Mouse (Mus musculus) layer of hippocampus, postnatal 14 days (tissue): ENCODE measurements around the gene Syt6. TPM values are rescaled to one million over a fixed set of nuclear protein-coding genes. Genes with fewer than 3 reads are reported as not detected.

Experiments
- DNase-seq, 2 experiments: peaks; one replicate each; pipeline ENCODE4 v3.0.0; 2021 to 2022; ENCODE audit warnings: low spot score in 2 of 2, mixed read lengths in 1 of 2
- total RNA-seq, 2 experiments: library from RNA; stranded (reverse); gene quantifications; 2 replicates each; pipeline ENCODE4 v1.2.3; 2021

Gene Syt6
- total RNA-seq, 2 experiments from 2014 or later = 8.3 to 8.8 TPM

DNA sequence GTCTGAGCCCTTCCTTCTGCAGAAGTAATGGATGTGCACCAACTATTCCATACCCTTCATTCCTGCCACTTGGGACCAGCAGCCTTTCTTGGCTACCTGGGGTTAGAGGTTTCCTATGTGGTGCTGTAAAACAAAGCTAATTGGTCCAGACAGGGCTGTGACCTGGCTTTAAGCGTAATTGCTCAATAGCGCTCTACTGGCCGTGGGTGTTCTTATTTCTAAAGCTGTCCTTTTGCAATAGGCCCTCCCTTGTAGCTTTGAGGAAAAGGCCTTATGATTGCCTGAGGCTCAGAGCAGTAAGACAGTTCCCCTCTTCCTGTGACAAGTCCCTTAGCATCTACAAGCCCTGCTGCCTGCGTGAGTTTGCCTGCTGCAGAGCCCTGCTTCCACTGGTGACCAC is 22.6 kb downstream of the Syt6 start:
- DNase-seq = no peak

DNA sequence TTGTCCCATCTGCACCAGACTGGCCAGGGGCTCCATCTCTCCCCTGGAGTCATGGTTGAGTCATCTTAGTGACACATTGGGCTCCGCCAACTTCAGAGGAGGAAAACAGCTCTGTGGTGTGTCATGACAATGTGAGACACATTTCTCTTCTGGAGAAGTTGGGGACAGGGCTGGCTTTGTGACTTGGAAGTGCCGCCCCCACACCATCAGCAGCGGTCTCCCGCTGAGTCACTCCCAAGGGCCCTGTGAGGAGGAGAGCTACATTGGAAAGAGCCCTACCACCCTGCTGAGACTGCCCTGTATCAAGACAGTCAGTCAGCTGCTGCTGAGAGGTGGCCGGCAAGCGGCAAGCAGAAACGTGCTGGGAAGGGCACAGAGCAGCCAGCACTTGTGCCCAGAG is 26.0 kb downstream of the Syt6 start:
- no peak for DNase-seq

DNA sequence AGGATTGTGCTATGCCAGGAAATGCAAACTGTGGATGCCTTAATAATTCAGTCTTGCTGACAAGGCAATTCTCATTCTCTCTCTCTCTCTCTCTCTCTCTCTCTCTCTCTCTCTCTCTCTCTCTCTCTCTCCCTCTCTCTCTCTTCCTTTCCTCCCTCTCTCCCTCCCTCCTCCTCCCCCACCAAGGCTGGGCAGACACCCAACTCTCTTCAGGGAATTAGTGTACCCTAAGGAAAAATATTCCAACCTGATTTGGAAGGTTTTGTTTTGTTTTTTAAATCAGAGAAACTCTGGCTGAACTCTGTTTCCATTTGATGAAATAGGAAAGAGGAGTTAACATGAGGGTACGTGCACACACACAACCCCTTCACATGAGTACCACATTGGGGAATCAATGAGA is 26.5 kb downstream of the Syt6 start:
- no peak for DNase-seq

DNA sequence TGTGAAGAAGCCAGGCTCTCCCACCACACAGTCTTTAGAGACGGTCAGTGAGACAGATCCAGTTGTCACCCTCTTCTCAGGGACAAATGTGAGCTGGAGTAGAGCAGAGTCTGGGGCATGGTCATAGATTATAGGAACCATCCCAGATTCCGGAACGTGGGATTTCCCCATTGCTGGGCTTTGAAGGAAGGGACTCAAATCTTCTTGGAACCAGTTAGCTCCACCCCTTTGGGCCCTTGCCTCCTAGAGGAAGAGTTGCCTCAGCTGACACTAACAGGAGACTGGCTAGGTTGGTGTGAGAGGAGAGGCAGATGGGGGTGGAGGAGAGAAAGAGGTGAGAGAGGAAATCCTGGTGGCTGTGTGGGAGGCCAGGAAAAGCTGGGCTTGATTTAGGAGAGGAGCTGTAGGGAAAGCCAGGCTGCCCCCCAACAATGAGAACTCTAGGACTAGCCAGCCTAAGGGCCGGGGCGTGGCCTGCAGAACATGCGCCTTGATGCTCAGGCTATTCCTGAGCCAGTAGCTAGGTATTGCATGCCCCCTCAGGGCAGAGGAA is 31.1 kb downstream of the Syt6 start:
- no peak for DNase-seq

DNA sequence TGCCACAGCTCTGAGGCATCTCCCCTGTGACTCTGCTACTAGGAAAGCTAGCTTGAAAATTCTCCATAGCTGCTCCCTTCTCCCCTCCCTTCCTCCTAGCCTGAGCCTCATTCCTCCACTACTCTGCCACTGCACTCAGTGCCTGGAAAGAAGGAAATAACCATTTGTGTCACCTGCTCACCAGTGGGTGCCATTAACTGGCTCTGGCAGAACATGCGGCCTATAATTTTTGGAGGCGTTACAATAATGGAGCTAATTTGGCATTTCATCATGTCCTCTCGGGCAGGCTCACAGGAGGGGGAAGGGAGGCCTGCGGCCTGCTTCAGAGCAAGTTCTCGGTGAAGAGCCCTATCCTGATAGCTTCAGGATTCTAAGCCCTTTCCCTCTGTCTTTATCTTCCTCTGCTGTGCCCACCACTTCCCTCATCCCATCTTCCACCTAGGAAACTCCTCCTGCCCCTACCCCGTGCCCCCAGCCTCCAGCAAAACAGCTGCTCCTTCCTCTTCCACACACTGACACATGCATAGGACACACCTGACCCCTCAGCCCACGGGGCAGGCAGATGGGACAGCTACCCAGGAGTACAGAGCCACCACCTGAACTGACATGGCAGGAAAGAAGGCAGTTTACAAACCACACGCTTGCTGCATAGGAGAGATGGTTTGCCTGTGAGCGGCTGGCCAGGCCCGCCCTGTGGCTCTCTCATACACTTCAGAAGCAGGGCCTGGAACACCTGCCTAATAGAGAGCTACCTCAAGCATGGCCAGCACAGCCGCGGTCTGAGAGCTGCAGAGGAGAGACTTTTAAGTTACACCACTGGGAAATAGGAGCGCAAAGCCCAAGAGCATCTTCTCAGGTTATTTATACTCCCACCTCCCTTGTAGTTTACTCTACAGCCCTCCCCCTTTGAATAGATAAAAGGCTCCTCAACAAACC is 31.9 kb downstream of the Syt6 start:
- DNase-seq = peak in 1 of 2 experiments; percentile 31

DNA sequence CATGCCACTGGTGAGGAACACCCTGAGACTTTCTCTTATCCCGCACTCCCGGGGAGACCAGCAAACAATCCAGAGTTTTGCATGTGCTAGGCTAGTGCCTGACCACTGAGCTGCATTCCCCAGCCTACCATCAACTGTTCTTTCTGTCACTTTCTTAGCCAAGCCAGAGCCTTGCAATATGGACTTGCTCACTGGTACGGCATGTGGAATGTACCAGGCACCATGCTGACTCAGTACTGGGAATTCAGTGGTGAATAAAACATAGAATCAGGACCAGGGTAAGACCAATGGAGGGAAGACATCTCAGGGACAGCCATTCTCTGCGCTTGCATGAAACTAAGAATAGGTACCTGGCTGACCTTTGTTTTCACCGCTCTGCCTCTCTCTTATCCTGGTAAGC is 35.2 kb downstream of the Syt6 start:
- no peak for DNase-seq

DNA sequence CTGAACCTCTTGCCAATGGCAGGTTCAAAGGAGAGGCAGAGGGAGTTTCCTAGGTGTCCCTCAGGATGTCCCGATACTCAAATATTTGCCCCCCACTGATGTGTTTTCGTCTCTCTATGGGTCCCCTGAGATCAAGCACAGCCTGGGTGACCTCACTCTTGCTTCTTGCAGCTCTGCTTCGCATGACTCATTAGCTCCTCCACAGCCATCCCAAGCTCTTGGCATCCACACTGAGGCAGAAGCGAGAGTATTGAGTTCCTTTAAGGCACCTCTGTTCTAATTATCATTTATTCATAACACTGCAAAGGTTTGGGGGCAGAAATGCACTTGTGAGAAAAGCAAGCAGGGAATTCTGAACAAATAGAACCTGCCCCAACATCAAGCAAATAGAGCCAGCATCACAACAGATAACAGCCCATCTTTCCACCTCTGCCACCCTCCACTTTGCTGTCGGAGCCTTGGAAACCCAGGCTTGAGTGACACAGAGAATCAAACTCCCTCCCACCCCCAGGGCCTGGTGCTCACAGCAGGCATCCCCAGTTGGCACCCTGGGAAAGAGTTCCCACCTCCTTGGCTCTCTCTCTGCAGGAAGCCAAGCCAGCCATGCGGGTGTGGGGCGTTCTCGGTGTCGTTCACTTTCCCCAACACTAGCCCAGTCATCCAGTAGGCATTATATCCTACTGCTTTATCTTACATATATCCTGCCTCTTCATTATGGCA is 37.8 kb downstream of the Syt6 start:
- DNase-seq = peak; percentile 36 to 61

DNA sequence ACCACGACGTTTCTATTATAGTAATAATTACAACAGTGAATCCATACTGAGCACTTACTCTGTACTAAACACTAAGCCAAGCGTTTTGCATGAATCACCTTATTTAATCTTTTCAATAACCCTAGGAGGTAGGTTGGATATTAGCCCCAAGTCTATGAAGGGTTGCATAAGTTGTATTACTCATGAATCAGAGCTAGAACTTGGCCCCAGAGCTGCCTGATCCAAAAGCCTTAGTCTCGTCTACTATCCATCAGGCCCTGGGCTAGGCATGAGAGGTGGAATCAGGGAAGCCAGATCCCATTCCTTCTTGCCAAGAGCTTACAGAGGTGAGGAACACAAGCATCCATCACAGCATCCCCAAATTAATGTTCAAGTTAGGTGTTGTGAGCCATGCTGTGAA is 40.6 kb downstream of the Syt6 start:
- no peak for DNase-seq

DNA sequence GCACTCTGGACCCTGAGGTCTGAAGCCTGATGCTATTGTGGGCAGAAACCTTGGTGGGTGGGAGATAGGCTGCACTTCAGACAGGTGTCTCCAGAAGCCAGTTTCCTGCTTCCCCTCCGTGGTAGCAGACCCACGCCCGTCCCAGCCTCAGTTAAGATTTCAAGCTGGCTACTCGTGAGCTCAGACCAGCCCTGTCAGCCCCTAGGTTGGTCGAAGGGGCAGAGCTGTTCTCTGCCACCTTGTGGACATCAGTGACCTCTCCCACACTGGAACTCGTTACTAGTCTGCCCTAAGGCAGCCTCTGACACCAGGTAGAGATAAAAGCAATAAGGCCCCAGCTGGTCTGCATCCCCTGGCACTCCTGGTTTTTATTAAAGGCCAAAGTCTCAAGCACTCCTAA is 42.0 kb downstream of the Syt6 start:
- no peak for DNase-seq

DNA sequence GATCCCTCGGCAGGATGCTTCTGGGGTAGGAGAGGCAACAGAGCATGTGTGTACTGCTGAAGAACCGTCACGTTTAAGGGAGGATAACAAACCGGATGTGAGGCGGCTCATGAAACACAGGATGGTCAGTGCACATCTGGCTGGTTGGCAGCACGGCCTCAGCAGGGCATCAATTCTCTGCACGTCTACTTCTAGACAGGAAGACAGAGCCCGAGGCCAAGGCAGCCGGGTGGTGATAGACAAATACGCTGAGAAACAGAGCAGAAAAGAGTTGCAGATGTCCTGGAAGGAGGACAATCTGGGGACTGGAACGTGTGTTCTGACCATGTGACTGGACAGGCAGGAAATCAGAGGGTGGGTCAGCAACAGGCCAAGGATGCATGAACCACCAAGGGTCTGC is 45.1 kb downstream of the Syt6 start:
- DNase-seq = no peak

DNA sequence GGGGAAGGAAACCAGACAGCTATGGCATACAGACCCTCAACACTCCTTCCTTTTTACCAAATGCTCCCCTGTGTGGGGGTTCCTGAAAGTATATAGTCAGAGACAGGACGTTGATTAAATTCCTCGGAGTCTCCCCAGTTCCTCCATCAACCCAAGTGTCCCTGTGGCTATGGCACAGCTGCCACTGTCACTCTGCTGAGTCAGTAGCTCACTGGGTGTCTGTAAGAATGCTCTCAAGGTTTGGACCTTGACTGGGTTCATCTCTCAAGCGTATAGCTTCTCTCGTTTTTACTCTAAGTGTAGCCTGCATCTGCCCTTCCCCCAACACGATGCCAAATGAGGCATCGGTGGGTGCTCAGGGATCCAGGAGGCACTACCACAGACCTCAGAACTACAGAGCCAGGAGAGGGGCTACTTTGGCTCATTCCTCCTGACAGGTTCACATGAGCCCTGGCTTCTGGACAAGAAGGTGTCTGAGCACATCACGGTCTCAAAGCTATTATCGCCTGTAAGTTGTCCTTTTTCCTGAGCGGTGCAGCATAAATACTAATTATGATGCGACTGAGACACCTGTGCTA is 49.0 kb downstream of the Syt6 start:
- DNase-seq = no peak

DNA sequence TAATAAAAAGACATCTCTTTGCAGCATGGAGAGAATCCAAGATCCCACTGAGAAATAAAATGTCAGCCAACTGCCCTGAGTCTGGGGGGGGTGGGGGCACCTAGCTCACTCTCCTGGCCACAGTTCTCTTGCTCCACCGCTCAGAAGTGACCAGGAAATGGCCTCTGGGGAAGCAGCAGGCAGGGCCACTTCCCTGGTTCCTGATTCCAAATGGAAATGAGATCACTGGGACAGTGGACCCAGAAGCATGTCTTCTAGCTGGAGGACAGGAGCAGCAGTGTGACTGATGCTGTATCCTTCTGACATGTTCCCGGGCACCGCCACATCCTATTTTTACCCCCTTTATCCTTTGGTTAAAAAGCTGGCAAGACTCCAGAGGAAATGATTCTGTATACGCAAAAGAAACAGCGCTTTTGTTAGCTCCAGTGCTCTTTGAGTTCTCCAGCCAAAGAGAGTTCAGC is 49.6 kb downstream of the Syt6 start:
- no peak for DNase-seq

DNA sequence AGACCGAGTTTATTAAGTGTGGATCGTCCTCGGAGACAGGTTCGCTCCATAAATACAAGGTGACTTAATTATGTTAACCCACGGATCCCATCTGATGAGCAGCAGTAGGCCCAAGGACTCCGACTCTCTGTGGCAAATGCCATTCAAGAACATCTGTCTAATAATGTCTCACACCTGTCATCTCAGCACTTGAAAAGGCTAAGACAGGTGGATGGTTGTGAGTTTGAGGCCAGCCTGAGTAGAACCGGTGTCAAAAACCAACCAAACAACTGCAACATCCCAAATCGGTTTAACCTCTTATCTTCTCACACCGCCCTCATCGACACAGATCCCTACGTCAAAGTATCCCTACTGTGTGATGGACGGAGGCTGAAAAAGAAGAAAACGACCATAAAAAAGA is 50.1 kb downstream of the Syt6 start:
- DNase-seq = no peak

DNA sequence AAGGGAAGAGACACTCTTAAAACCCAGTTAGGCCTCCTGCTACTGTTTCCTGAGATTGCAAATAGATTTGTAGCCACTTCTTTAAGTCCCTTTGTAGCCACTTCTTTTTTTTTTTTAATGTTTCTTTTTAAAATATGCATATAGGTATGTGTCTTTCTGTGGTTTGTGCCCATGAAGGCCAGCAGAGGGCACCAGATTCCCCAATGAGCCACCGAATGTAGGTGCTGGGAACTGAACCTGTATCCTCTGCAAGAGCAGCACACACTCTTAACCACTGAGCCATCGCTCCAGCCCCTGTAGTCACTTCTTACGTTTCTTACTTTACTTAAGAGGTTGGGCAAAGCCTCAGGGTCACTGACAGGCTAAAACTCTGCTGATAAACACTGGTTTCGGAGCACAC is 51.5 kb downstream of the Syt6 start:
- no peak for DNase-seq

DNA sequence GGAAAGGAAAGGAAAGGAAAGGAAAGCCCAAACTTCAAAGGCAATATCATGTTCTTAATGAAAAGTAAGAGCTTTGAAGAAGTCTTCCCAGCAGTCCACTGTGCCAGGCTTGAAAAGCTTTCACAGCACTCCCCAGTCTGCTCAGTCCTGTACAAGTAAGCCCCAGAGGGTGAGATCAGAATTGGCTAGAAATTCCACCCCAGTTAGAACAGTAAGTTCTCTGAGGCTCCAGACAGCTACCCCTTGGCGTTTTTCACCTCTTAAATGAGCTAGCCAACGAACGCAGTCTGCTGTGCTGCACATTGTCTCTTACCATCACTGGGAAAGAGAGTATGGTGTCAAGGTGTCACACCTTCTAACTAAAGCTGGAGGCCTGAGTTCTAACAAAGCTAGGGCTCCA is 52.6 kb downstream of the Syt6 start:
- no peak for DNase-seq

DNA sequence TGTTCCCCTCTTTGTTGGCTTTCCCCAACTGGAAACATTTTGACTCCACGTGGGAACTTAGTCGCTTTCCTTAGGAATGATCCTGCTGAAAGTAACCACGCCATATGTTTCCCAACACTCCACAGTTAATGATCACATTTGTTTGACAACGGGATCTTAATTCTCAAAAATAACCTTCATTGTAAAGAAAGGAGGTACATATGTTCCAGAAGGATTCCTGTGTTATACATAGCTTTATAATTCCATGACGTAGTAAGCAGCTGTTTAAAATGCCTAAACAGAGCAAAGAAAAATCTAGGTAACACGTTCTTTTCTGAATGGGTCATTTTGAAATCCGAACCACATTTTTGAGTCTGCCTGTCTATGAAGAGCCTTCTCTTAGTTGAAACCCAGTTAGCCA is 58.1 kb downstream of the Syt6 start:
- no peak for DNase-seq

DNA sequence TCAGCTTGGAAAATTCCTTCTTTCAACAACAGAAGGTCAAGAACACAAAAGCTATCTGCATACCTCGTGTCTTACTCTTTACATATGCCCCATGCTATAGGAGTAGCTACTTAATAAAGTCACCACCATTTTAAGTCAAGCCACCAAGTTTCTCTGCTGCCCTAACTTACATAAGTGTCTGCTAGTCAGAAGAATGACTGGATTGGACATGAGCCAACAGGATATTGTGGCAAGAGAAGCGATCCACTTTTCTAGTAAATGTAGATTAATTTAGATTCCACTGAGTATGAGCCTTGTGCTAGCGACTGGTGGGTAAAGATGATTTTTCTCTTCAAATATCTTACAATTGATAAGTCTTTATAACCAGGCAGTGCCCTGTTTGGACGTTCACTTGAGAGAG is 58.8 kb downstream of the Syt6 start:
- no peak for DNase-seq

DNA sequence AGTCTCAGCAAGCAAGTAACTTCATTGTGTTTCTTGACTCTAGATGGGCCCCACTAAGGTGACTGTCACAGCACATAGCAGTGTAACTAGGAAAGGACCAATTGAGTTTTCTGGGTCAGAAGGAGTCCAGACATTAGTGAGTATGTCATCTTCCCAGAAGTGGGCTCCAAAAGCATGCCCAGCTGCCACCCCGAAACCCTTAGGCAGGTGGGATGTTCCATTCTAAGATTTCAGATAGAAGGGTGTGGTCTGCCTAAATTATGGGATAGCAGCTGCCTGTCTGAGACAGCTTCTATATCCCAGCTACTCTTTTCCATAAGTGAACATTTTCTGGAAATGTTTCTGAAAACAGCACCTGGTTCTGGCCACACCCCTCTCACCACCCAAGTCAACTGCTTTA is 59.2 kb downstream of the Syt6 start:
- no peak for DNase-seq

DNA sequence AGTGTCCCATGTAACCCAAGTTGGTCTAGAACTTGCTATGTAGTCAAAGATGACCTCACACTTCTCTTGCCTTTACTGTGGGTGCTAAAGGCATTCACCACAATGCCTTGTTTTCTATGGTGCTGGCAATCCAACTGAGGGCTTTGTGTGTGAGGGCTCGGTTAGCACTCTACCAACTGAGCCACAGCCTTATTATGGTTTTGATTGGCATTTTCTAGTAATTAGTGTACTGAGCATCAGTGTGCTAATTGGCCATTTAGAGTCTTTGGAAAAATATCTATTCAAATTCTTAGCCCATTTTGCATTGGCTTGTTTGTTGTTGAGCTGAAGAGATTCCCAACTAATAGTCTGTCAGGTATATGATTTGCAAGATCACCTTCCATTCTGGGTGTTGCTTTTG is 62.6 kb downstream of the Syt6 start:
- DNase-seq = no peak

DNA sequence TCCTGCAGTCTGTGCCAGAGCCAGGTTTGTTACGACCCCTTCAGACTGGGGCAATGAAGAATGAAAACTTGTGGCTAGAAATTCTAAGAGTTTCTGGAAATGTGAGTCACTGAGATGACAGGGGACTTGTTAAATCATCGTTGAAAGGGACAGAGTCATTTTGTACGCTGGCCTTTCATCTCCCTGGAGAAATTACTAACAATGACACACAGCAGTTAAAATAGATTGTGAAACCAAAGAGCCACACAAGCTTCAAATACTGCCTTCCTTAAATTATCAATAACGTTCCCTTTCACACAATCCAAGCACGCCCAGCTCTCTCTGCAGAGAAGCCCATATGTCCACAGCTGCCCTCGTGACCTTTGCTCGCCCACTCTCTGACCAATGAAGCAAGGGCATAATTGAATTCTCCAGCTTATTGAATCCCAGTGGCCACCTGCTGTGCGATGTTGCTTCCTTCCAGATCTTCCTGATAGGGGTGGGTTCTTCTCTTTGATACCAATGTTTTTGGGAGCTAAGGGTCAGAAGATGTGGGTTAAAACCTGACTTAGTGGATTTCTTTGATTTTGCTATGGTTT is 65.3 kb downstream of the Syt6 start:
- no peak for DNase-seq

DNA sequence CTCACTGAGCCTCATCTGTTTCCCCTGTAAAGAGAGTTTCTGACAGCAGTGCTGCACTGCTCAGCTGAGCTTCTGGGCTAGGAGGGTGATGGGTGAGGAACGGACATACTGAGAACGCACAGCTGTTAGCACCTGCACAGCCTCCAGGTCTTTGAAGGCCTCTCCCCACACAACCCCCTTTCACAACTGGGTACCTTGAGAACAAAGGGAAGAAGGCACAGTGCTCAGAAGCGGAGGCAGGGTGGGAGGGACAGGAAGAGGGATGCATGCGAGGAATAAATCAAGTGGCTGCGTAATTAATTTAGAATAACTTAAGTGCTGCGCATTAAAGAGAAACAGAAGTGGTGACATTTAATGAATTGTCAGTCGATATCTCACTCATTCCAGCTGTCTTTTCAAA is 66.3 kb downstream of the Syt6 start:
- DNase-seq = no peak
